Mouse (Mus musculus): Measurements from ENCODE around the gene Alpl. TPM values are rescaled to one million over a fixed set of nuclear protein-coding genes. Genes with fewer than 3 reads are reported as not detected.

Gene Alpl
- polyA plus RNA-seq, 1 experiment from 2014 or later = 2.5 TPM

DNA sequence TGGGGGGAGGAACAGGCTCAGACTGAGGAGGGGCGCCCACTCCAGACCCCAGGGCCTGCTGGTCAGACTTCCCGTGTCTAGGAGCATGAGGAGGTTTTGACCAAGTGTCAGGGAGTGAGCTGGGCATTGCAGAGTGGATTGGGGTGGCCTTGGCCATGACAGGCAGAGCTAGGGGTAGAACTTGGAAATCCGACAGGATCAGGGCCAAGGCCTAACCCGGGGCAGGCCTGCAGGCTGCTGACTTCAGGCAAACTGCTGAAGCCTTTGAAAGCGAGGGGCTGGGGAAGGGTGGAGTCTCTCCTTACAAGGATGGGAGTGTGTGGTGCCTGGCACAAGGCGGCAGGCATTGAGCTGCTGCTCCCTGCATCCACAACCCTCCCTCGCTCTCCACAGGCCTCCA lies 79.2 kb downstream of the Alpl start:
- H3K9me3 ChIP-seq (ENCODE audit: control insufficient read depth, low read length) = no peaks in the 10 kb centered on the region
- no peak overlapping the region for H3K4me2 ChIP-seq (replicated peaks; ENCODE audit: low read depth)
- no peak overlapping the region for H3K4me3 ChIP-seq (ENCODE audit: low read depth, low read length)
- H3K27me3 ChIP-seq (ENCODE audit: control insufficient read depth, insufficient read depth, low read length) = no peaks in the 10 kb centered on the region
- no peaks in the 10 kb centered on the region for H3K4me1 ChIP-seq (replicated peaks; ENCODE audit: control insufficient read depth, insufficient read depth)
- WGBS = 50% methylated on average over 7 of the region's 7 CpGs
- DNase-seq (ENCODE audit: low spot score) (no peak), ATAC-seq (ENCODE audit: low FRiP score, low TSS enrichment) (no peak)
- no peak overlapping the region for H3K27ac ChIP-seq (replicated peaks)
- H3K36me3 ChIP-seq (ENCODE audit: control insufficient read depth, insufficient read depth, low read length) = no peaks in the 10 kb centered on the region; the same call in 1 of the 2 replicates
- TF ChIP-seq EP300 (optimal IDR thresholded peaks at IDR 0.05) = no peak
- TF ChIP-seq CTCF (IDR thresholded peaks at IDR 0.05; ENCODE audit: low read depth) = no peak
- no peak overlapping the region for H3K9ac ChIP-seq (ENCODE audit: low read length)

DNA sequence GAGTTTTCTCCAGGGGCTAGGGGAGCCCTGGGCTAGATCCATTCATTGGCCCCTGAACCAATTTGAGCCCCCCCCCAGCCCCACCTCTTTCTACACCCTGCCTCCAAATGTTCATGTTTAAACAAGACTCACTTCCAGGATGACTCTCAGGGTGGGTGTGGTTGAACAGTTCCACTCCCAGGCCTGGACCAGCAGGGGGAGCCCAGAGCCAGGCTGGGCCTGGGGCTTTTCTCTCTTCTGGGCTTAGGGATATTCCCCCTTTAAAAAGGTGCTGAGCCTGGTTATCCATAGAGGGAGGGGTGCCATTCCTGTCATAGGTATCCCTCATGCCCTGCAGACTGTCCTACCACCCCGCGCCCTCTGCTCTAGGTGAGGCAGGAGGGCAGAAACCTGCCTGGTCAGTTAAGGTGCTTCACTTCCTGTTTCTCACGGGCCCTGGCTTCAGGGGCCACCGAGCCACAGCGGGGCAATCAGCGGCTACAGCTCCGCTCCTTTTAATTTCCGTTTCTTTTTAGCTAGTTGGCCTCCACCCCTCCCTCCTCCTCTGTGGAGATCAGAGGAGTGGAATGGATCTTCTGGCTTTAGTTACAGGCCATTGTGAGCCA lies 82.1 kb downstream of the Alpl start:
- Histone ChIP-seq H3K9me3 (ENCODE audit: control insufficient read depth, low read length) (no peaks in the 10 kb centered on the region), H3K4me1 (replicated peaks; ENCODE audit: control insufficient read depth, insufficient read depth) (no peaks in the 10 kb centered on the region), H3K36me3 (ENCODE audit: control insufficient read depth, insufficient read depth, low read length) (no peaks in the 10 kb centered on the region; the same call in 1 of the 2 replicates), H3K4me2 (replicated peaks; ENCODE audit: low read depth) (no peak overlapping the region), H3K4me3 (ENCODE audit: low read depth, low read length) (no peak overlapping the region), H3K9ac (ENCODE audit: low read length) (no peak overlapping the region), H3K27me3 (ENCODE audit: control insufficient read depth, insufficient read depth, low read length) (no peaks in the 10 kb centered on the region), H3K27ac (replicated peaks) (peak overlapping the region; percentile 25)
- 32% methylated on average over 8 of the region's 8 CpGs for WGBS
- ATAC-seq (ENCODE audit: low FRiP score, low TSS enrichment) (0 out of 2 replicates have a peak, but pooled peaks have one; percentile 41), DNase-seq (ENCODE audit: low spot score) (peak; percentile 73)
- TF ChIP-seq CTCF (IDR thresholded peaks at IDR 0.05; ENCODE audit: low read depth) (peak; percentile 75), EP300 (optimal IDR thresholded peaks at IDR 0.05) (no peak)

GRCm38 (mm10) chr4:137712963-137713362 lies 83.2 kb downstream of the Alpl start:
- Histone ChIP-seq H3K4me2 (replicated peaks; ENCODE audit: low read depth) (no peak overlapping the region), H3K9ac (ENCODE audit: low read length) (no peak overlapping the region), H3K27me3 (ENCODE audit: control insufficient read depth, insufficient read depth, low read length) (no peaks in the 10 kb centered on the region), H3K9me3 (ENCODE audit: control insufficient read depth, low read length) (no peaks in the 10 kb centered on the region), H3K36me3 (ENCODE audit: control insufficient read depth, insufficient read depth, low read length) (no peaks in the 10 kb centered on the region; the same call in 1 of the 2 replicates), H3K27ac (replicated peaks) (peak overlapping the region; percentile 25), H3K4me3 (ENCODE audit: low read depth, low read length) (no peak overlapping the region), H3K4me1 (replicated peaks; ENCODE audit: control insufficient read depth, insufficient read depth) (no peaks in the 10 kb centered on the region)
- TF ChIP-seq CTCF (IDR thresholded peaks at IDR 0.05; ENCODE audit: low read depth) (no peak), EP300 (optimal IDR thresholded peaks at IDR 0.05) (no peak)
- WGBS = 67% methylated on average over 13 of the region's 13 CpGs
- ATAC-seq (ENCODE audit: low FRiP score, low TSS enrichment) = peak; percentile 69
- DNase-seq (ENCODE audit: low spot score) = peak; percentile 70

- peak; percentile 72 for ATAC-seq (ENCODE audit: low FRiP score, low TSS enrichment)
- peak; percentile 96 for DNase-seq (ENCODE audit: low spot score)
- Histone ChIP-seq H3K4me1 (replicated peaks; ENCODE audit: control insufficient read depth, insufficient read depth) (no peaks in the 10 kb centered on the region; the same call in 1 of the 2 replicates), H3K4me2 (replicated peaks; ENCODE audit: low read depth) (peak overlapping the region; percentile 81), H3K27me3 (ENCODE audit: control insufficient read depth, insufficient read depth, low read length) (no peaks in the 10 kb centered on the region), H3K9me3 (ENCODE audit: control insufficient read depth, low read length) (no peaks in the 10 kb centered on the region), H3K4me3 (ENCODE audit: low read depth, low read length) (peak overlapping the region; percentile 54), H3K9ac (ENCODE audit: low read length) (peak overlapping the region; percentile 69), H3K36me3 (ENCODE audit: control insufficient read depth, insufficient read depth, low read length) (no peaks in the 10 kb centered on the region), H3K27ac (replicated peaks) (peak overlapping the region; percentile 83)
- no peak for TF ChIP-seq CTCF (IDR thresholded peaks at IDR 0.05; ENCODE audit: low read depth)
- no peak for TF ChIP-seq EP300 (optimal IDR thresholded peaks at IDR 0.05)
- 5% methylated on average over 40 of the region's 52 CpGs for WGBS
Measured at GRCm38 (mm10) chr4:137707216-137707990, 88.8 kb downstream of the Alpl start.

DNA sequence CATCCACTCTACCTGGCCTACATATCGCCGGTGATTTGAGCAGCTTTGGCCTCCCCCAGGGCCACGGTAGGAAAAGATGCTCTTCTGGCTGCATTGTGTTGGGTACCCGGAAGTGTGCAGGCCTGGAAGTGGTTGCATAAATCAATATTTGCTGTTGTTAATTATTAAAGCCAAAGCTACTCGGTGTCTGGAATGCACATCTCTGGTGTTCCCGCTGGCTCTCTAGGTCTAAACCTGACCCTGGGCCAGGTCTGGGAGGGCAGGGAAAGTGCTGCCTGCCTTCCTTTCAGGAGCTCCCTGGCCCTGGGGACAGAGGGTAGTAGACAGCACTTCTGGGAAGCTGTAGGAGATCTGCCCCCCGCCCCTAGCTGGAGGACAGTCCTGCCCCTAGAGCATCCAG lies 89.7 kb downstream of the Alpl start:
- DNase-seq (ENCODE audit: low spot score) = peak; percentile 73
- ATAC-seq (ENCODE audit: low FRiP score, low TSS enrichment) = peak; percentile 66
- peak overlapping the region; percentile 54; the same call in 1 of the 2 replicates for H3K4me3 ChIP-seq (ENCODE audit: low read depth, low read length)
- 46% methylated on average over 7 of the region's 7 CpGs for WGBS
- H3K9ac ChIP-seq (ENCODE audit: low read length) = peak overlapping the region; percentile 69
- no peaks in the 10 kb centered on the region for H3K36me3 ChIP-seq (ENCODE audit: control insufficient read depth, insufficient read depth, low read length)
- no peaks in the 10 kb centered on the region; the same call in 1 of the 2 replicates for H3K4me1 ChIP-seq (replicated peaks; ENCODE audit: control insufficient read depth, insufficient read depth)
- H3K9me3 ChIP-seq (ENCODE audit: control insufficient read depth, low read length) = no peaks in the 10 kb centered on the region
- peak overlapping the region; percentile 81 for H3K4me2 ChIP-seq (replicated peaks; ENCODE audit: low read depth)
- no peak for TF ChIP-seq EP300 (optimal IDR thresholded peaks at IDR 0.05)
- no peak for TF ChIP-seq CTCF (IDR thresholded peaks at IDR 0.05; ENCODE audit: low read depth)
- peak overlapping the region; percentile 83 for H3K27ac ChIP-seq (replicated peaks)
- H3K27me3 ChIP-seq (ENCODE audit: control insufficient read depth, insufficient read depth, low read length) = no peaks in the 10 kb centered on the region

- peak overlapping the region; percentile 83 for H3K27ac ChIP-seq (replicated peaks)
- ATAC-seq (ENCODE audit: low FRiP score, low TSS enrichment) = no peak
- H3K27me3 ChIP-seq (ENCODE audit: control insufficient read depth, insufficient read depth, low read length) = no peaks in the 10 kb centered on the region
- 45% methylated on average over 5 of the region's 5 CpGs for WGBS
- no peaks in the 10 kb centered on the region; the same call in 1 of the 2 replicates for H3K4me1 ChIP-seq (replicated peaks; ENCODE audit: control insufficient read depth, insufficient read depth)
- H3K9me3 ChIP-seq (ENCODE audit: control insufficient read depth, low read length) = no peaks in the 10 kb centered on the region
- H3K36me3 ChIP-seq (ENCODE audit: control insufficient read depth, insufficient read depth, low read length) = no peaks in the 10 kb centered on the region
- no peak for DNase-seq (ENCODE audit: low spot score)
- 0 out of 2 replicates have a peak overlapping the region, but pooled peaks have one; percentile 11 for H3K4me2 ChIP-seq (replicated peaks; ENCODE audit: low read depth)
- TF ChIP-seq CTCF (IDR thresholded peaks at IDR 0.05; ENCODE audit: low read depth) = no peak
- H3K9ac ChIP-seq (ENCODE audit: low read length) = no peak overlapping the region
- no peak overlapping the region for H3K4me3 ChIP-seq (ENCODE audit: low read depth, low read length)
Measured at GRCm38 (mm10) chr4:137705379-137705778, 90.8 kb downstream of the Alpl start.
